Mouse (Mus musculus) E14TG2a.4 (cell line): Measurements from ENCODE around the gene Rtkn.
"Not testable (repeated sequence)": the region's sequence is repeated elsewhere in the genome, so short reads cannot be mapped to it uniquely, and the experiment has no call there.

Experiments
- H3K27me3 ChIP-seq: 2 replicates; pipeline ENCODE4 v1.6.1; 2014; ENCODE audit warnings: low read length, control low read depth; ENCODE audit not compliant: insufficient read depth
- H3K36me3 ChIP-seq: 2 replicates; pipeline ENCODE4 v1.6.1; 2014; ENCODE audit warnings: low read length, control low read depth; ENCODE audit not compliant: insufficient read depth
- H3K4me1 ChIP-seq: replicated peaks from 2 replicates; pipeline ENCODE4 v1.6.1; 2014; ENCODE audit warnings: low read depth, low read length, control low read depth
- H3K4me3 ChIP-seq: replicated peaks from 2 replicates; pipeline ENCODE4 v1.5.1; 2014; ENCODE audit warnings: mild to moderate bottlenecking, low read length
- H3K9me3 ChIP-seq: 2 replicates; pipeline ENCODE4 v1.6.1; 2014; ENCODE audit warnings: low read length, control low read depth
- CTCF ChIP-seq: conservative IDR thresholded peaks from 2 replicates; pipeline ENCODE4 v1.5.1; 2014; ENCODE audit warnings: low read length
- NANOG ChIP-seq: IDR thresholded peaks from 2 replicates; pipeline ENCODE4 v1.6.1; 2014; ENCODE audit warnings: borderline replicate concordance, low read length, mixed read lengths
- POU5F1 ChIP-seq: IDR thresholded peaks from 2 replicates; pipeline ENCODE4 v1.6.1; 2014; ENCODE audit warnings: low read length, borderline replicate concordance

The Rtkn gene

DNA sequence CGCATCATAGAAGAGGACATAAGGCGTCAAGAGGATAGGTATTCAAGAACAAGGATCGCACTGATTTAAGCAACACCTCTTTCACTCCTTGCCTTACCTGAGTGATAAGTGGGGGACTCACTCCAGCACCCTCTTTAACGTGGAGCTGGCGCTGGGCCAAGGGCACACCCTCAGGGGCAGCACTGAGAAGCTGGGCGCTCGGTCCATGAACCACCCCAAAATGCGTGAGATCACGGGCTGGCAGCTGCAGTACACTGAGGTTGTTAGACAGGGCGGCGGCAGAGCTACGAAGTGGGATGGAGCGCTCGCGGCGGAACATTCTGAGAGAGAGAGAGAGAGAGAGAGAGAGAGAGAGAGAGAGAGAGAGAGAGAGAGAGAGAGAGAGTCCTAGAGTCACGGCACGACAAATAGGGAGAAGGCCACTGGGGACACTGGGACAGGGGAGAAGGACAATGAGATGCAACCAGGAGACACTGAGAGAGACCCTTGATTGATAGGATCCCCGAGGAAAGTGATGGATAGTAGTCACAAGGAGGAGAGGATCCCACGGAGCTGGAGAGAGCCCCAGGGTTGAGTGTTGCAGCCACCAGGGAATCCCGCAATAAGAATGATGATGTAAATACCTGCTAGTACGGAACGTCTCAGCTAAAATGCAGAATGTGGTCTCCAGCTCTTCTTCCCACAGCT, 20.4 kb downstream of the Rtkn start:
- H3K4me1 ChIP-seq = peaks cover 39% of the 10 kb centered on the region
- TF ChIP-seq POU5F1 = no peak
- TF ChIP-seq CTCF = no peak
- TF ChIP-seq NANOG = no peak
- peaks cover 74% of the 10 kb centered on the region for H3K27me3 ChIP-seq
- no peaks in the 10 kb centered on the region for H3K9me3 ChIP-seq
- no peaks in the 10 kb centered on the region; the same call in none of the 2 replicates for H3K36me3 ChIP-seq
- H3K4me3 ChIP-seq = peak overlapping the region; percentile 72

DNA sequence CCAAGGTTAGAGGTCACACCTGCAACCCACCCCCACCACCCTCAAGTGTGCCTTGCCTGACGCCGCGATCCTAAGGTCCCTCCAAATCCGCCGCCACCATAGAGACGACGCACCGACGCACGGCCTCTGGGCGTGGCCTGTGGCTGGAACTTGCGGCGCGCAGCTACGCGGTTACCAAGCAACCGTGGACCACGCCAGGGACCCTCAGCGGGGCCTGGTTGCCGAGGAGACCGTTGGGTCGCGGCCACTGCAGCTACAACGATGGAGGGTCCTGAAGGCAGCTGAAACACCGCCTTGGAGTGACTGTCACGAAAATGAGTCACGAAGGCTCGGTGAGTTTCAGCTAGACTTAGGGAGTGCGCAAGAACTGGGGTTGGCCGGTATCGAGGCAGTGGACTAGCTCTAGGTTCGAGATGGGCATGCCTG, 21.0 kb downstream of the Rtkn start, which contains the start of the genes Wdr54 and 1700003E16Rik:
Gene Wdr54, minus strand, starts transcription at position 139 of the 426 bp plus-strand sequence.
Gene 1700003E16Rik, plus strand, starts transcription at position 146 of the 426 bp plus-strand sequence.
- H3K36me3 ChIP-seq = no peaks in the 10 kb centered on the region; the same call in none of the 2 replicates
- peaks cover 79% of the 10 kb centered on the region for H3K27me3 ChIP-seq

DNA sequence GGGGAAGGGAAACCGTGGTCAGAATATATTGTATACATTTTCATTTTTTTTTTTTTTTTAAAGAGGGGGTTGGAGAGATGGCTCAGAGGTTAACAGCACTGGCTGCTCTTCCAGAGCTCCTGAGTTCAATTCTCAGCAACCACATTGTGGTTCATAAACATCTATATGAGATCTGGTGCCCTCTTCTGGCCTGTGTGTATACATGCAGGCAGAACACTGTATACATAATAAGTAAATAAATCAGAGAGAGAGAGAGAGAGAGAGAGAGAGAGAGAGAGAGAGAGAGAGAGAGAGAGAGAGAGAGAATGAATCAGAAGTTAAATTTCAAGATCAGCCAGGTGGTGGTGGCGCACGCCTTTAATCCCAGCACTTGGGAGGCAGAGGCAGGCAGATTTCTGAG, 24.2 kb downstream of the Rtkn start:
- H3K36me3 ChIP-seq, H3K4me3 ChIP-seq, H3K9me3 ChIP-seq: not testable (repeated sequence)
- Histone ChIP-seq H3K4me1 (peaks cover 34% of the 10 kb centered on the region), H3K27me3 (peaks cover 64% of the 10 kb centered on the region)
- 0 out of 2 replicates have a peak, but pooled peaks have one; percentile 17 for TF ChIP-seq CTCF

More for the DNA sequence above, 21.0 kb downstream of the Rtkn start, which contains the start of the genes Wdr54 and 1700003E16Rik:
- H3K9me3 ChIP-seq = no peaks in the 10 kb centered on the region
- TF ChIP-seq NANOG (no peak), POU5F1 (no peak), CTCF (no peak)
- peaks cover 38% of the 10 kb centered on the region for H3K4me1 ChIP-seq
- H3K4me3 ChIP-seq = peak within 1 kb of the TSS; percentile 72

DNA sequence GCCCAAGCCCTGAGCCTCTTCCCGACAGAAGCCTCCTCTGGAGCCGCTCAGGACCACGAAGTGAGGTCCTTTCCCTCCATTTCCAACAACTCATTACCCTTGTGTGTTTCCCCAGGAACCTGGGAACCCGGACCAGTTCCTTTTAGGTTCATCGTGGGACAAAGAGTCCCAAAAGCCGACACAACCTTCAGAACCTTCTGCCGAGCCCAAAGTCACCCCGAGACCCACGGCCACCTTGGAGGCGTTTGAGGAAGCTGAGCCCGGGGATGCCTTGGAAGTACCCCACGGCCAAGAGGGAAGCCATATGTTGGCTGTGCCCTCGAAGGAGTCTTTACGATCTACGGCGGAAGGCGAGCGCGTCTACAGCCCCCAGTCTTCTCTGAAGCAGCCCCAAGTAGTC, 26.2 kb downstream of the Rtkn start:
- Histone ChIP-seq H3K4me1 (peaks cover 30% of the 10 kb centered on the region), H3K9me3 (no peaks in the 10 kb centered on the region), H3K36me3 (no peaks in the 10 kb centered on the region), H3K4me3 (peak overlapping the region; percentile 78), H3K27me3 (peaks cover 45% of the 10 kb centered on the region)
- TF ChIP-seq NANOG (no peak), POU5F1 (no peak), CTCF (no peak)

- TF ChIP-seq NANOG = no peak
- TF ChIP-seq POU5F1 = no peak
- no peak for TF ChIP-seq CTCF
- Histone ChIP-seq H3K9me3 (no peaks in the 10 kb centered on the region), H3K4me3 (peak overlapping the region; percentile 78), H3K27me3 (peaks cover 43% of the 10 kb centered on the region), H3K4me1 (peaks cover 31% of the 10 kb centered on the region), H3K36me3 (no peaks in the 10 kb centered on the region)
These were observed 26.8 kb downstream of the Rtkn start for GRCm38 (mm10) chr6:83161921-83162641.

DNA sequence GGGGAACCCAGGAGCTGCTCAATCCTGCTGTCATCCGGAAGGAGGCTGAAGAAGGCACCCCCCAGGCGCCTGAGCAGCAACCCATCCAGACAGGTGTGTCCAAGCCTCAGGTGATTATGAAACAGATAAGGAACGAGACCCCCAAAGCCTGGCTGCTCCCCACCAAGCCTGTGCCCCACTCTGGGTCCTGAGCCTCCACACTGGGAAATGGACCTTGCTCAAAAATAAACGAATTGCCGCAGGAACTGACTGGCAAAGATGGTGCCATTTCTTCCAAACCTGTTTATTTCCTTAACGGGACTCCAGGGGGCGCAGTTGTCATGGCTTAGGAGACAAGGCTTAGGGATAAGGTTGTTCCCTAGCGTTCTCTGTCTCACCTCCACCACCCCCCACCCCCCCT, 27.4 kb downstream of the Rtkn start:
- Histone ChIP-seq H3K9me3 (no peaks in the 10 kb centered on the region), H3K4me3 (peak overlapping the region; percentile 78), H3K27me3 (peaks cover 37% of the 10 kb centered on the region), H3K4me1 (peaks cover 36% of the 10 kb centered on the region), H3K36me3 (no peaks in the 10 kb centered on the region)
- TF ChIP-seq CTCF = peak; percentile 74
- TF ChIP-seq NANOG = no peak

GRCm38 (mm10) chr6:83165026-83165606, 29.9 kb downstream of the Rtkn start:
- TF ChIP-seq CTCF = no peak
- TF ChIP-seq POU5F1 = no peak
- TF ChIP-seq NANOG = no peak
- H3K27me3 ChIP-seq = peaks cover 26% of the 10 kb centered on the region
- H3K4me3 ChIP-seq = peak overlapping the region; percentile 94
- H3K4me1 ChIP-seq = peaks cover 40% of the 10 kb centered on the region
- H3K36me3 ChIP-seq = peaks cover 11% of the 10 kb centered on the region; the same call in 1 of the 2 replicates
- no peaks in the 10 kb centered on the region for H3K9me3 ChIP-seq

- peaks cover 20% of the 10 kb centered on the region for H3K27me3 ChIP-seq
- peak within 1 kb of the TSS; percentile 94 for H3K4me3 ChIP-seq
- H3K4me1 ChIP-seq = peaks cover 45% of the 10 kb centered on the region
- TF ChIP-seq CTCF (peak; percentile 72), POU5F1 (no peak), NANOG (no peak)
- H3K36me3 ChIP-seq = peaks cover 12% of the 10 kb centered on the region; the same call in 1 of the 2 replicates
- no peaks in the 10 kb centered on the region for H3K9me3 ChIP-seq
These were observed 30.5 kb downstream of the Rtkn start, which contains the start of gene Dctn1 for GRCm38 (mm10) chr6:83165607-83166242. Gene Dctn1, plus strand, starts transcription at chr6:83165920.
